Mouse (Mus musculus): Measurements from ENCODE around the gene Rab3gap2.

DNA sequence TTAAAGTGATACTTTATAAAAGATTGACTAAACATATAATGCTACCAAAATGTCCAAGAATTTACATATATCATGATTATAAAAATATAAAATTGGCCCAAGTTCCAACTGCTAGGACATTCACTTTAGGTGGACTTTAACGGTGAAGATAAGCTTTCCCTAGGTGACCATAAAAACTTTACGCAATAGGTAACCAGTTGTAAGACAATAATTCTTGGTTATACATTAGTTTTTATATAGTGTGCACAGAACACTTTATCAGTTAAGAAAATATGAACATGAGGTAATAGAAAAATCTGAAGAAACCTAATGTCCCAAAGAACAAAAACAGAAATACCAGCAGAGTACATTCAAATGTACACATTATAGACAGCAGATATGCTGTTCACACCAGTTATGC, 104.4 kb downstream of the Rab3gap2 start:
- no peak for TF ChIP-seq GATA1 (IDR thresholded peaks at IDR 0.05; ENCODE audit: low read length)
- no peak for TF ChIP-seq TAL1 (IDR thresholded peaks at IDR 0.05; ENCODE audit: low read length)

Measured in erythroblast, embryonic 14.5 days (primary cell).